Mouse (Mus musculus) central nervous system, embryonic 14 days (tissue): ENCODE measurements around the gene Rab26. TPM values are rescaled to one million over a fixed set of nuclear protein-coding genes. Genes with fewer than 3 reads are reported as not detected.

ENCODE experiments used
- polyA plus RNA-seq: library from polyadenylated mRNA; depleted of rRNA; stranded (reverse); fragments of >200 nt; gene quantifications from 2 replicates; pipeline ENCODE4 v1.2.3, GENCODE M21; 2012; rRNA removed

Gene Rab26
- 4.1 and 5.0 TPM in 2 replicates for polyA plus RNA-seq

GRCm38 (mm10) chr17:24534160-24534718 is at the start of gene Rab26:
TSS of gene Rab26 (minus strand) at chr17:24534210.

GRCm38 (mm10) chr17:24549618-24550415 is 15.8 kb upstream of the Rab26 start, which contains the start of gene Pkd1:
TSS of gene Pkd1 (plus strand) at chr17:24549834.

GRCm38 (mm10) chr17:24527723-24528559 is 6.1 kb downstream of the Rab26 start, which contains the start of gene Traf7:
TSS of gene Traf7 (minus strand) at chr17:24527938.

GRCm38 (mm10) chr17:24488186-24488661 is 45.8 kb downstream of the Rab26 start, which contains the start of gene Caskin1:
TSS of gene Caskin1 (plus strand) at chr17:24488601.

GRCm38 (mm10) chr17:24478663-24479380 is 55.2 kb downstream of the Rab26 start, which contains the start of gene Mlst8:
TSS of gene Mlst8 (minus strand) at chr17:24479078.

Other genes with a start within 250 kb of the Rab26 start
- gene Abca17, start 183.1 kb downstream of the Rab26 start, polyA plus RNA-seq: 0.33 TPM in 2 replicates
- gene Abca3, start 182.3 kb downstream of the Rab26 start, polyA plus RNA-seq: 33.8 and 34.2 TPM in 2 replicates
- 392 and 424 TPM in 2 replicates for gene Rnps1, start 119.6 kb downstream of the Rab26 start, polyA plus RNA-seq
- gene Eci1, start 107.6 kb downstream of the Rab26 start, polyA plus RNA-seq: 31.1 and 38.3 TPM in 2 replicates
- 26.4 and 29.0 TPM in 2 replicates for gene Dnase1l2, start 91.1 kb downstream of the Rab26 start, polyA plus RNA-seq
- 82.5 and 89.4 TPM in 2 replicates for gene E4f1, start 63.9 kb downstream of the Rab26 start, polyA plus RNA-seq
- 43.4 and 44.6 TPM in 2 replicates for gene Pgp, start 63.8 kb downstream of the Rab26 start, polyA plus RNA-seq
- gene Bricd5, start 60.3 kb downstream of the Rab26 start, polyA plus RNA-seq: 0.43 and 1.0 TPM in 2 replicates
- gene Mlst8, start 55.1 kb downstream of the Rab26 start, polyA plus RNA-seq: 51.2 and 55.8 TPM in 2 replicates
- gene Caskin1, start 45.6 kb downstream of the Rab26 start, polyA plus RNA-seq: 93.1 and 111 TPM in 2 replicates
- 333 and 335 TPM in 2 replicates for gene Traf7, start 6.3 kb downstream of the Rab26 start, polyA plus RNA-seq
- gene Pkd1, start 15.6 kb upstream of the Rab26 start, polyA plus RNA-seq: 60.4 and 62.9 TPM in 2 replicates
- 175 and 176 TPM in 2 replicates for gene Tsc2, start 98.4 kb upstream of the Rab26 start, polyA plus RNA-seq
- 16.0 and 16.5 TPM in 2 replicates for gene Nthl1, start 98.5 kb upstream of the Rab26 start, polyA plus RNA-seq
- 27.3 and 36.1 TPM in 2 replicates for gene Slc9a3r2, start 116.1 kb upstream of the Rab26 start, polyA plus RNA-seq
- 0.16 and 0.29 TPM in 2 replicates for gene Npw, start 124.2 kb upstream of the Rab26 start, polyA plus RNA-seq
- 85.5 and 87.5 TPM in 2 replicates for gene Zfp598, start 135.5 kb upstream of the Rab26 start, polyA plus RNA-seq
- 58.6 and 60.6 TPM in 2 replicates for gene Syngr3, start 155.7 kb upstream of the Rab26 start, polyA plus RNA-seq
- gene Gfer, start 161.9 kb upstream of the Rab26 start, polyA plus RNA-seq: 31.7 and 33.2 TPM in 2 replicates
- gene Noxo1, start 162.0 kb upstream of the Rab26 start, polyA plus RNA-seq: 9.5 and 9.7 TPM in 2 replicates
- gene Tbl3, start 173.4 kb upstream of the Rab26 start, polyA plus RNA-seq: 71.6 and 77.7 TPM in 2 replicates
- gene Rnf151, start 183.9 kb upstream of the Rab26 start, polyA plus RNA-seq: 0.36 TPM in 2 replicates
- 1,943 and 2,057 TPM in 2 replicates for gene Rps2, start 183.9 kb upstream of the Rab26 start, polyA plus RNA-seq
- gene Ndufb10, start 190.3 kb upstream of the Rab26 start, polyA plus RNA-seq: 219 and 243 TPM in 2 replicates
- gene Rpl3l, start 193.6 kb upstream of the Rab26 start, polyA plus RNA-seq: 0.08 and 0.10 TPM in 2 replicates
- gene Msrb1, start 202.4 kb upstream of the Rab26 start, polyA plus RNA-seq: 36.8 and 38.8 TPM in 2 replicates
- gene Hs3st6, start 218.8 kb upstream of the Rab26 start, polyA plus RNA-seq: 0.28 and 1.5 TPM in 2 replicates